Mouse (Mus musculus): ENCODE data around the gene Plpp6. TPM values are rescaled to one million over a fixed set of nuclear protein-coding genes. Genes with fewer than 3 reads are reported as not detected.

Gene Plpp6
- polyA plus RNA-seq, 2 experiments: 5.8 to 9.6 TPM

- peak overlapping the region; percentile 41 for H3K9ac ChIP-seq (ENCODE audit: low read depth, low read length, severe bottlenecking)
- DNase-seq (ENCODE audit: low spot score) (peak; percentile 71), ATAC-seq (ENCODE audit: low FRiP score, low read depth) (peak; percentile 50; the same call in 1 of the 2 replicates)
- TF ChIP-seq POLR2A (IDR thresholded peaks at IDR 0.05; ENCODE audit: borderline replicate concordance, extremely low read depth, insufficient read depth, insufficient read length): no peak
- H3K4me3 ChIP-seq (replicated peaks; ENCODE audit: low read length): peak overlapping the region; percentile 33
- no peaks in the 10 kb centered on the region for H3K36me3 ChIP-seq (ENCODE audit: control insufficient read depth, insufficient read depth, low read length)
- peaks cover 8% of the 10 kb centered on the region; the same call in 1 of the 2 replicates for H3K27me3 ChIP-seq (ENCODE audit: control insufficient read depth, insufficient read depth, low read length)
- no peaks in the 10 kb centered on the region for H3K4me1 ChIP-seq (ENCODE audit: control insufficient read depth, insufficient read depth, low read length)
- no peaks in the 10 kb centered on the region for H3K9me3 ChIP-seq (ENCODE audit: control insufficient read depth, low read length)
- WGBS: 19% methylated on average over 35 of the region's 35 CpGs
- H3K4me2 ChIP-seq (replicated peaks; ENCODE audit: low read depth, low read length, severe bottlenecking): peak overlapping the region; percentile 63
- H3K27ac ChIP-seq (replicated peaks; ENCODE audit: low read depth, low read length): no peak overlapping the region
These were observed 11.3 kb downstream of the Plpp6 start for GRCm38 (mm10) chr19:28974862-28975611.

- H3K9me3 ChIP-seq (ENCODE audit: control insufficient read depth, low read length): no peaks in the 10 kb centered on the region
- H3K27ac ChIP-seq (replicated peaks; ENCODE audit: low read depth, low read length): no peak overlapping the region
- ATAC-seq (ENCODE audit: low FRiP score, low read depth): no peak
- no peaks in the 10 kb centered on the region for H3K4me1 ChIP-seq (ENCODE audit: control insufficient read depth, insufficient read depth, low read length)
- no peaks in the 10 kb centered on the region for H3K36me3 ChIP-seq (ENCODE audit: control insufficient read depth, insufficient read depth, low read length)
- no peaks in the 10 kb centered on the region for H3K27me3 ChIP-seq (ENCODE audit: control insufficient read depth, insufficient read depth, low read length)
- no peak overlapping the region for H3K9ac ChIP-seq (ENCODE audit: low read depth, low read length, severe bottlenecking)
- no peak overlapping the region for H3K4me3 ChIP-seq (replicated peaks; ENCODE audit: low read length)
- TF ChIP-seq POLR2A (IDR thresholded peaks at IDR 0.05; ENCODE audit: borderline replicate concordance, extremely low read depth, insufficient read depth, insufficient read length): no peak
- H3K4me2 ChIP-seq (replicated peaks; ENCODE audit: low read depth, low read length, severe bottlenecking): no peak overlapping the region
- WGBS: 73% methylated on average over 7 of the region's 7 CpGs
- no peak for DNase-seq (ENCODE audit: low spot score)
These were observed 18.9 kb downstream of the Plpp6 start for GRCm38 (mm10) chr19:28982617-28983016.

GRCm38 (mm10) chr19:28989515-28989914 is 25.8 kb downstream of the Plpp6 start:
- peak overlapping the region; percentile 86 for H3K9ac ChIP-seq (ENCODE audit: low read depth, low read length, severe bottlenecking)
- H3K4me3 ChIP-seq (replicated peaks; ENCODE audit: low read length): peak overlapping the region; percentile 96
- H3K4me2 ChIP-seq (replicated peaks; ENCODE audit: low read depth, low read length, severe bottlenecking): peak overlapping the region; percentile 51
- H3K27me3 ChIP-seq (ENCODE audit: control insufficient read depth, insufficient read depth, low read length): no peaks in the 10 kb centered on the region
- no peak for DNase-seq (ENCODE audit: low spot score)
- H3K4me1 ChIP-seq (ENCODE audit: control insufficient read depth, insufficient read depth, low read length): 0 out of 2 replicates have a peak, but pooled peaks cover 5% of the 10 kb centered on the region
- no peak for TF ChIP-seq POLR2A (IDR thresholded peaks at IDR 0.05; ENCODE audit: borderline replicate concordance, extremely low read depth, insufficient read depth, insufficient read length)
- no peak for ATAC-seq (ENCODE audit: low FRiP score, low read depth)
- H3K27ac ChIP-seq (replicated peaks; ENCODE audit: low read depth, low read length): peak overlapping the region; percentile 81; the same call in 1 of the 2 replicates
- H3K9me3 ChIP-seq (ENCODE audit: control insufficient read depth, low read length): no peaks in the 10 kb centered on the region
- 61% methylated on average over 8 of the region's 8 CpGs for WGBS
- H3K36me3 ChIP-seq (ENCODE audit: control insufficient read depth, insufficient read depth, low read length): peaks cover 13% of the 10 kb centered on the region

GRCm38 (mm10) chr19:28990194-28990589 is 26.4 kb downstream of the Plpp6 start, which contains the start of gene Cdc37l1:
Gene Cdc37l1 (plus strand): TSS chr19:28990352.
- WGBS: under 1% methylated on average over 37 of the region's 37 CpGs
- peaks cover 18% of the 10 kb centered on the region for H3K36me3 ChIP-seq (ENCODE audit: control insufficient read depth, insufficient read depth, low read length)
- no peaks in the 10 kb centered on the region for H3K27me3 ChIP-seq (ENCODE audit: control insufficient read depth, insufficient read depth, low read length)
- ATAC-seq (ENCODE audit: low FRiP score, low read depth) (peak; percentile 96), DNase-seq (ENCODE audit: low spot score) (peak; percentile 95)
- H3K4me3 ChIP-seq (replicated peaks; ENCODE audit: low read length): peak within 1 kb of the TSS; percentile 96
- no peaks in the 10 kb centered on the region for H3K9me3 ChIP-seq (ENCODE audit: control insufficient read depth, low read length)
- H3K4me1 ChIP-seq (ENCODE audit: control insufficient read depth, insufficient read depth, low read length): 0 out of 2 replicates have a peak, but pooled peaks cover 5% of the 10 kb centered on the region
- TF ChIP-seq POLR2A (IDR thresholded peaks at IDR 0.05; ENCODE audit: borderline replicate concordance, extremely low read depth, insufficient read depth, insufficient read length): peak; percentile 81; the same call in 1 of the 2 replicates
- H3K9ac ChIP-seq (ENCODE audit: low read depth, low read length, severe bottlenecking): peak within 1 kb of the TSS; percentile 86
- peak within 1 kb of the TSS; percentile 81 for H3K27ac ChIP-seq (replicated peaks; ENCODE audit: low read depth, low read length)
- H3K4me2 ChIP-seq (replicated peaks; ENCODE audit: low read depth, low read length, severe bottlenecking): peak within 1 kb of the TSS; percentile 51

DNA sequence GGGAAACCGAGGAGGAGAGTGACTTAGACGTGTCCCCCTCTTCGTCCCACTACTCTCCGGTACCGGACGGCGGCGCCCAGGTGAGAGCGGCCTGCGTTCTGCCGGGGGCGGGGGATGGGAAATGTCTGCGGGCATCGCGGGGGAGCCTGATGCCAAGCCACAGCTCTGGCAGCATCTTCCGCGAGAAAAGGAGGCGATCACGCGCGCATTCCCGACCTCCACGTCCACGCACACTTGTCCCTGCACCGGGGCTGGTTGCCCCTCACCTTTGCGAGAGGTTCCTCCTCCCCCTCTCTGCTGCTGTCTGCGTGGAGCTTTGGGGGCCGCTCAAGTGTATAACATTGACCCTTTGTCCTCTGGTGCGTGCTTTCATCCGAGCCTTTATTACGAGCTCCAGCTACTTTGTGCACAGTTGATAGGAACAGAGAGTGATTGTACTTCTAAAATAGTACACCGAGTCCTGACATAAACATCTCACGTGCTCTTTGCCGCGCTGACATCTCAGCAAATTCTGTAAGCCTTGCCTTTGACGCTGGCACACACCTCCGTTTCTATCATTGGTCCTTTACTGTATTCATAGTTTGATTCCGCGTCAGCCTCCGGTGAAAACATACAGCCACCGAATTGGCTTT is 27.0 kb downstream of the Plpp6 start:
- WGBS: 2% methylated on average over 30 of the region's 41 CpGs

More for the DNA sequence above, 27.0 kb downstream of the Plpp6 start:
- H3K27ac ChIP-seq (replicated peaks; ENCODE audit: low read depth, low read length): peak overlapping the region; percentile 81
- TF ChIP-seq POLR2A (IDR thresholded peaks at IDR 0.05; ENCODE audit: borderline replicate concordance, extremely low read depth, insufficient read depth, insufficient read length): no peak
- H3K4me3 ChIP-seq (replicated peaks; ENCODE audit: low read length): peak overlapping the region; percentile 96
- H3K4me1 ChIP-seq (ENCODE audit: control insufficient read depth, insufficient read depth, low read length): 0 out of 2 replicates have a peak, but pooled peaks cover 5% of the 10 kb centered on the region
- peak overlapping the region; percentile 51 for H3K4me2 ChIP-seq (replicated peaks; ENCODE audit: low read depth, low read length, severe bottlenecking)
- DNase-seq (ENCODE audit: low spot score): no peak
- H3K36me3 ChIP-seq (ENCODE audit: control insufficient read depth, insufficient read depth, low read length): peaks cover 23% of the 10 kb centered on the region
- H3K9me3 ChIP-seq (ENCODE audit: control insufficient read depth, low read length): no peaks in the 10 kb centered on the region
- ATAC-seq (ENCODE audit: low FRiP score, low read depth): peak; percentile 44
- H3K27me3 ChIP-seq (ENCODE audit: control insufficient read depth, insufficient read depth, low read length): no peaks in the 10 kb centered on the region
- peak overlapping the region; percentile 86 for H3K9ac ChIP-seq (ENCODE audit: low read depth, low read length, severe bottlenecking)

Measured in limb, embryonic 14.5 days (tissue).